Mouse (Mus musculus) lung, embryonic 14.5 days (tissue): ENCODE measurements around the gene Cntn5. TPM values are rescaled to one million over a fixed set of nuclear protein-coding genes. Genes with fewer than 3 reads are reported as not detected.
A peak's percentile ranks its signal among the peaks of the same experiment; 100 is the strongest.

ENCODE experiments used
- ATAC-seq: fragments of 200-750 bp; cut with Nextera tagmentation; 2 replicates; pipeline ENCODE4 v1.8.0; 2017; ENCODE audit warnings: mild to moderate bottlenecking, moderate TSS enrichment, moderate library complexity; ENCODE audit not compliant: insufficient read depth
- DNase-seq: peaks from one replicate; pipeline ENCODE4 v3.0.0-alpha.2; 2015
- H3K27ac ChIP-seq: fragments of 300-500 bp; sonication (generic); 2 replicates; pipeline ENCODE4 v1.5.1; 2014; ENCODE audit warnings: low read depth, mild to moderate bottlenecking, moderate library complexity
- H3K27me3 ChIP-seq: fragments of 300-500 bp; sonication (generic); 2 replicates; pipeline ENCODE4 v1.6.1; 2014; ENCODE audit warnings: low read length, control low read depth; ENCODE audit not compliant: insufficient read depth
- H3K36me3 ChIP-seq: fragments of 300-500 bp; sonication (generic); 2 replicates; pipeline ENCODE4 v1.6.1; 2014; ENCODE audit warnings: control low read depth; ENCODE audit not compliant: insufficient read depth
- H3K4me1 ChIP-seq: fragments of 300-500 bp; sonication (generic); 2 replicates; pipeline ENCODE4 v1.6.1; 2014; ENCODE audit warnings: antibody characterized with exemption, control low read depth; ENCODE audit not compliant: insufficient read depth
- H3K4me2 ChIP-seq: fragments of 300-500 bp; sonication (generic); 2 replicates; pipeline ENCODE4 v1.6.1; 2014; ENCODE audit warnings: mild to moderate bottlenecking
- H3K4me3 ChIP-seq: fragments of 300-500 bp; sonication (generic); 2 replicates; pipeline ENCODE4 v1.5.1; 2014; ENCODE audit warnings: low read depth, low read length
- H3K9ac ChIP-seq: fragments of 300-500 bp; sonication (generic); 2 replicates; pipeline ENCODE4 v1.6.1; 2014
- H3K9me3 ChIP-seq: fragments of 300-500 bp; sonication (generic); 2 replicates; pipeline ENCODE4 v1.6.1; 2016; ENCODE audit warnings: low read depth, low read length, control low read depth
- CTCF ChIP-seq: IDR thresholded peaks from 2 replicates; pipeline ENCODE4 v1.5.1; 2016; ENCODE audit warnings: antibody characterized with exemption, low read depth
- WGBS: fragments of 180-500 bp; shearing (Covaris S2); extraction: QIAGEN DNeasy Blood & Tissue Kit; methylation state at CpG from one replicate; pipeline ENCODE4 v1.1.7; 2014; 5-methylcytosine and 5-hydroxymethylcytosine counted together
- polyA plus RNA-seq: library from polyadenylated mRNA; unstranded; fragments of >200 nt; fragmentation: Nextera tagmentation; extraction: Ambion mirVana; gene quantifications from 2 replicates; pipeline ENCODE4 v1.2.1, GENCODE M21; 2014

Cntn5 gene
- polyA plus RNA-seq, 1 experiment from 2014 or later, result not detected

GRCm38 (mm10) chr9:9781157-9781884 is 1123.3 kb downstream of the Cntn5 start:
- Histone ChIP-seq H3K36me3 (no peaks in the 10 kb centered on the region), H3K9me3 (no peaks in the 10 kb centered on the region), H3K4me1 (no peaks in the 10 kb centered on the region), H3K27ac (no peak overlapping the region), H3K27me3 (no peaks in the 10 kb centered on the region), H3K9ac (no peak overlapping the region), H3K4me3 (no peak overlapping the region), H3K4me2 (no peak overlapping the region)
- 49% methylated on average over 9 of the region's 9 CpGs for WGBS
- peak; percentile 2 for DNase-seq
- ATAC-seq, result peak; percentile 31; the same call in 1 of the 2 replicates
- no peak for TF ChIP-seq CTCF

GRCm38 (mm10) chr9:9779646-9780045 is 1124.9 kb downstream of the Cntn5 start:
- Histone ChIP-seq H3K4me1 (no peaks in the 10 kb centered on the region), H3K27ac (no peak overlapping the region), H3K9ac (no peak overlapping the region), H3K27me3 (no peaks in the 10 kb centered on the region), H3K4me3 (no peak overlapping the region), H3K9me3 (no peaks in the 10 kb centered on the region), H3K4me2 (no peak overlapping the region), H3K36me3 (no peaks in the 10 kb centered on the region)
- TF ChIP-seq CTCF, result no peak
- ATAC-seq (no peak), DNase-seq (peak; percentile 62)
- 38% methylated on average over 3 of the region's 3 CpGs for WGBS

GRCm38 (mm10) chr9:9770777-9771176 is 1133.8 kb downstream of the Cntn5 start:
- no peak for TF ChIP-seq CTCF
- Histone ChIP-seq H3K9ac (no peak overlapping the region), H3K4me2 (no peak overlapping the region), H3K4me1 (no peaks in the 10 kb centered on the region), H3K36me3 (no peaks in the 10 kb centered on the region), H3K4me3 (no peak overlapping the region), H3K9me3 (no peaks in the 10 kb centered on the region), H3K27ac (no peak overlapping the region), H3K27me3 (no peaks in the 10 kb centered on the region)
- no peak for ATAC-seq
- DNase-seq, result no peak
- 77% methylated on average over 2 of the region's 2 CpGs for WGBS

GRCm38 (mm10) chr9:9769659-9770058 is 1134.9 kb downstream of the Cntn5 start:
- DNase-seq (no peak), ATAC-seq (no peak)
- Histone ChIP-seq H3K36me3 (no peaks in the 10 kb centered on the region), H3K27me3 (no peaks in the 10 kb centered on the region), H3K9me3 (no peaks in the 10 kb centered on the region), H3K4me2 (no peak overlapping the region), H3K4me1 (no peaks in the 10 kb centered on the region), H3K27ac (no peak overlapping the region), H3K4me3 (no peak overlapping the region), H3K9ac (no peak overlapping the region)
- no peak for TF ChIP-seq CTCF

- Histone ChIP-seq H3K4me2 (no peak overlapping the region), H3K4me1 (no peaks in the 10 kb centered on the region), H3K27ac (no peak overlapping the region), H3K36me3 (no peaks in the 10 kb centered on the region), H3K27me3 (no peaks in the 10 kb centered on the region), H3K9me3 (no peaks in the 10 kb centered on the region), H3K4me3 (no peak overlapping the region), H3K9ac (no peak overlapping the region)
- no peak for DNase-seq
- no peak for TF ChIP-seq CTCF
- WGBS, result 72% methylated on average over 1 of the region's 1 CpGs
- no peak for ATAC-seq
Observed at GRCm38 (mm10) chr9:9718145-9718544, 1186.4 kb downstream of the Cntn5 start.

GRCm38 (mm10) chr9:9708671-9709070 is 1195.9 kb downstream of the Cntn5 start:
- Histone ChIP-seq H3K36me3 (no peaks in the 10 kb centered on the region), H3K4me1 (no peaks in the 10 kb centered on the region), H3K4me2 (no peak overlapping the region), H3K4me3 (no peak overlapping the region), H3K9me3 (no peaks in the 10 kb centered on the region), H3K27me3 (no peaks in the 10 kb centered on the region), H3K27ac (no peak overlapping the region), H3K9ac (no peak overlapping the region)
- WGBS, result 85% methylated on average over 5 of the region's 5 CpGs
- no peak for TF ChIP-seq CTCF
- ATAC-seq (no peak), DNase-seq (no peak)

GRCm38 (mm10) chr9:9707766-9708165 is 1196.8 kb downstream of the Cntn5 start:
- Histone ChIP-seq H3K27ac (no peak overlapping the region), H3K9me3 (no peaks in the 10 kb centered on the region), H3K4me2 (no peak overlapping the region), H3K4me3 (no peak overlapping the region), H3K9ac (no peak overlapping the region), H3K27me3 (no peaks in the 10 kb centered on the region), H3K36me3 (no peaks in the 10 kb centered on the region), H3K4me1 (no peaks in the 10 kb centered on the region)
- ATAC-seq, result no peak
- peak; percentile 1 for DNase-seq
- no peak for TF ChIP-seq CTCF
